Mouse (Mus musculus) embryo, embryonic 11 days (tissue): ENCODE results near the gene Pinlyp.
"Not testable (repeated sequence)": the region's sequence is repeated elsewhere in the genome, so short reads cannot be mapped to it uniquely, and the experiment has no call there.

Experiments used
- DNase-seq: peaks from one replicate; pipeline ENCODE4 v3.0.0-alpha.2; 2015

Pinlyp gene

DNA sequence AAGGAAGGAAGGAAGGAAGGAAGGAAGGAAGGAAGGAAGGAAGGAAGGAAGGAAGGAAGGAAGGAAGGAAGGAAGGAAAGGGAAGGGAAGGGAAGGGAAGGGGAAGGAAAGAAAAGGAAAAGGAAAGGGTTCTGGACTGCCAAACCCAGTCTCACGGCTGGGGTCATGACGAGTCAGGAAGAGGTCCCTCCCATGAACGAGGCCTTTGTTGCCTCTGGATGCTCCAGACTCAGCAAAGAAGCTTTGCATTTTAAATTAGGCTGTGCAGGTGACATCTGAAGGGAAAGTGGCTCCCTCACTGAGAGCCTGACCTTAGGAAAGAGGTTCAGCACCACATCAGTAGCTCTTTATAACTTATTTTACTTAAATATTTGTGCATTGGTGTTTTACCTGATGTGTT, 26.8 kb downstream of the Pinlyp start:
- DNase-seq = no peak

DNA sequence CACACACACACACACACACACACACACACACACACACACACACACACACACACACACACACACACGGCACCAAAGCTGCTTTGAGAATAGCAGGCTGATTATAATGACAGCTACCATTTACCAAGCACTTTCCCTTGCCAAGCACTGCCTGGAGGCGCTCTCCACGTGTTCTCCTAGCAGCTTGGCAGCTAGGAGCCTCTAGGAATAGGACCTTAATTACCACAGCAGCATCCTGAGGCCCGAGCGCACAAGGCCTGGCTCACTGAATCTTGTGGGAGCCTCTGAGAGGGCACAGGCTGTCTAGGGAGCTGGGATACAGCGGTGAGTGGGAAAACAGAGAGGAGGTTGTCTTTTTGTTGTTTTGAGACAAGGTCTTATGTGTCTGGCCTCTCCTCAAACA, 28.3 kb downstream of the Pinlyp start:
- DNase-seq = no peak

DNA sequence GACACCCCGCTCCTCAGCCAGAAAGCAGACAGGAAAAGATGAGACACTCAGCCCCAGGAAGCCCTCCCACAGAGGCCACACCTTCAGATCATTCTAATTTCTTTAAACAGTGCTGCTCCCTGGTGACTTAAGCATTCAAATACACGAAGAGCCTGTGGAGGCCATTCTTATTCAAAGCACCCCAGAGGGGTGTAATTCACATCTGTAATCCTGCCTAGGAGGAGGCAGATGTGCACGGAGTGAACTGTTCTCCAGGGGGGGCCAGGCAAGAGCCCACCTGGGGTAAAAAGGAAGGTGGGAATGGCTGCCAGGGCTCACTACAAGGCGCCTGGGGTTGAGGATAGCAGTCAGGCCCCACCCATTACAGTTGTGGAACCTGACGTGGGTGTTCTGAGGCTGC, 28.8 kb downstream of the Pinlyp start:
- DNase-seq = no peak

DNA sequence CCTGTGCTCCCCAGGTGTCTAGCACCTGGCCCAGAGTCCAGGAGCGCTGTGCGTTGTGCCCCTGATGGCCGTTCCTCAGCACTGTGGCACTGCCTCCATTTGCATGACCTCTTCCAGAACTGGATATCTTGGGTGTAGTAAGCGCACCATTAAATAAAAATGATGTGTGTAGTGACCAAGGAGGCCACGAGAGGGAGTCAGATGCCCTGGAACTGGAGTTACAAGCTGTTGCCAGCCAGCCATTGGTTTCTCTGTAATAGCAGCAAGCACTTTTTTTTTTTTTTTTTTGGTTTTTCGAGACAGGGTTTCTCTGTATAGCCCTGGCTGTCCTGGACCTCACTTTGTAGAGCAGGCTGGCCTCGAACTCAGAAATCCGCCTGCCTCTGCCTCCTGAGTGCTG, 29.6 kb downstream of the Pinlyp start:
- DNase-seq = not testable (repeated sequence)

DNA sequence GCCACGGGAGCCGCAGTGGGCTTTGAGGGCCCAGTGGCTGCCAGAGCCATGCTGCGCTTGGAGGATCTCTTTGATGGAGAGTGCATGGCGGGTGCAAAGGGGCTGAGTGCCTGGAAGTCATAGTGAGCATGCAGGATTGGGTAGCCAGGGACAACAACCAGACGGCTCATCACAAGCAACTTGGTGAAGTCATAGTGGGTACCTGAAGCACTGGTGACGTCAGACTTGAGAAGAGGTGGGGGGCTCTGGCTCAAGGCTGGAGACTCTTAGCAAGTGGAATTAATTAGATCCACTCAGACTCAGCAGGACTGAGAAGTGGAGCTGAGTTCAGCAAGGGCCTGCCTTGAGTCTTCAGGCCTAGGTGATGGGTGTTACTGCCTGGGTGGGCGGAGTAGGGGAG, 33.6 kb downstream of the Pinlyp start, which contains the start of gene AC161166.1:
Gene AC161166.1 (minus strand): TSS at position 101 of the 400 bp plus-strand sequence.
- no peak for DNase-seq

DNA sequence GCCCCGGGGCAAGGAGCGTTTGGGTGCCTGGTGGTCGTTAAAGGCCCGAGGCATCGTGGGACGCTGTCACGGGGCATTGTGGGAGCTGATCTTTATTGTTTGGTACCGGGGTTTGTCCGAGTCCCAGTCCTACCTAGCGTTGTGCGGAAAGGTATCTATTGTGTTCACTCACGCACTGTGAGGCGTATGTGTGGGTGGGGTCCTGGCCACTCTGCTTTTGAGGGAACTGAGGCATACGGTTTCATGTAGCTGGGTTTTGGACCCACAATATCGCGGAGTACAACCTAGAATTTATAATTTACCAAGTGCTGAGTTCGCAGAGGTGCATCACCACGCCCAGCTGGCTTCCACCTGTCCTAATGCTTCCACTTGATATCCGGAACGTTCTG, 38.2 kb downstream of the Pinlyp start:
- no peak for DNase-seq

DNA sequence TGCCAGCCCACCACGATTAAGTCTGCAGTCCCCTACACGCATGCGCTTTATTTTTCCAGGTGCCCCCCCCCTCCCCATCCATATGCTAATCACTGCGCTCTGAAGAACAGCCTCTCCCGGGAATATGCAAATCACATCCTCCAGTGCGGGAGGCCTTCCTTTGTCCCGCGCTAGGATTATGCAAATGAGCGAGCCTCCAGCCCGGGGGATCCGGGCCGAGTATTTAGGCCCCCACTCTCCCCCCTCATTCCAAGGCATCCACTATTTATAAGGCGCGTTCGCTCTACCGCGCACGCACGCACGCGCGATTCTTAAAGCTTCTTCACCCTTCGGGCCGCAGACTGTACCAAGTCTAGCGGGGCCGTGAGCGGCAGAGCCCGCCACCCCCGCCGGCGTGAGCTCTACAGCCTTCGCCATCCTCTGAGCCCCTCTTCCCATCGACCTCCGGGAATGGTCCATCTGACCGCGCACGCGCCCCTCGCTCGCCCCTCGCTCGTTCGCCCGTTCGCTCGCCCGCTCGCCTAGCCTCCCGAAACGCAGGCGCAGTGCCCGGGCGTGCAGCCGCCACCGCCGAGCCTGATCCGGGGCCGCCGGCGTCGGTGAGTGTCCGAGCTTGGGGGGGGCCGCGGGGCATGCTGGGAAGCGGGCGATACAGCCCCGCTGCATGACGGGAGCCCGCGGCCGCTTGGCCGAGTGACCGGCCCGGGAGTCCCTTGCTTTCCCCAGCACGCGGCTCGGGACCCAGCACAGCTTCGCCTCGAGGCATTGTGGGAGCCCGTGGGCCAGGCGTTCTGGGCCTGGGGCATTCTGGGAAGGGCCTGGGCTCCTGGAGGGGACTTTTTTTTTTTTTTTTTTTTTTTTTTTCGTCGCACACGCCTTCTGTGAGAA, 38.8 kb downstream of the Pinlyp start, which contains the start of gene Zfp428:
Gene Zfp428 (plus strand): TSS at position 169 of the 888 bp plus-strand sequence.
- DNase-seq = peak; percentile 95

DNA sequence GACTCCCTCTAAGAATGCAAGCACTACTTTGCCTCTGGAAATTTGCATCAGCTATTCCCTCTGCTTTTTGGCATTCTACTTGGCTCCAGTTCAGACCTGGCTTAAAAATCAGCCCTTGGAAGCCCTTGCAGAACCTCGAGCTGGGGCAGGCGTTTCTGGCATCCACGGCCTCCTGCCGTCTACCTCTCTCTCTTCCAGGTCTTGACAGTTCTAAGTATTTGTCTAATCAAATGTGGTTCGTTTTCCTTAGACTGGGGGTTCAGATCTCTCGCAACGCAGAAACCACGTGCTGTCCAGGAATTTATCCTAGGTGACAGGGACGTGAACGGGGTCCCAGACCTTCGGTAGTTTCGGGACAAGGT, 39.5 kb downstream of the Pinlyp start:
- no peak for DNase-seq

DNA sequence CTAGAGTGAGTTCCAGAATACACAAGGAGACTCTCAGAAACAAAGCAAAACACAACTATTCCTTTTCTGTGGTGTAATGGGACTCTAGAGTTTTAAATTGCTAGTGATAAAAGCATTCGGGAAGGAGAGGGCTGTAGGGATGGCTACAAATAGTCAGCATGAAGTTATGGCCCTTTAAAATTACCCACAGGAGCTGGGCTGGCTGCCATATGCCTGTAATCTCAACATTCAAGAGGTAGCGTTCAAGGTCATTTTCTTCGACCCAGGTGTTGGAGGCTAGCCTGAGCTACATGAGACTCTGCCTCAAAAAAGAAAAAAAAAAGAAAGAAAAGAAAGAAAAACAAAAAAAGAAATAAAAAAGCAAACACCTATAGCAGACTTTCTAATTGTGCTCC, 39.9 kb downstream of the Pinlyp start:
- DNase-seq = no peak

DNA sequence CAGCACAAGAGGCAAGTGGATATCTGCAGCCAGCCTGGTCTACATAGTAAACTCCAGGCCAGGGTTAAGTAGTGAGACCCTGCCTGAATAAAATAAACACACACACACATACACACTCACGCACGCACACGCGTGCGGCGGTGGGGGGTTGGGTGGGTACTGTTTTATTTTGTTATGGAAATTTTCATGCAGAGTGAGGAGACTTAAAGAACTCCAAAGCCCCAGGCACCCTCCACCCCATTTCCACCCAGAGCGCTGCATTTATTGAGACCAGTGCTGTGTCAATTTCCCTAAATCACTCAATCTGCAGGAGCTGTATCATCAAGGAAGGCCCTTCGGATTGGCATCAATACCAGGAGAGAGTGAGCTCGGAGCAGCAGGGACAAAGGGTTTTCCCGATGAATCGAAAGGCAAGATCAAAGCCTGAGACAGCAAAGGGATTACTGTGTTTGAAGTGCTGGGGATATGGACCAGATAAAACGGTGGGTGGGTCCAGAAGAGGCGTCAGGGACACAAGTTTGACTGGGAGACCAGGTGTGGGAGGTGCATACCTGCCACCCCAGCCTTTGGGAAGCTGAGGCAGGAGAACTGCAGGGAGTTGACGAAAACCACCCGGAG, 40.4 kb downstream of the Pinlyp start:
- no peak for DNase-seq

DNA sequence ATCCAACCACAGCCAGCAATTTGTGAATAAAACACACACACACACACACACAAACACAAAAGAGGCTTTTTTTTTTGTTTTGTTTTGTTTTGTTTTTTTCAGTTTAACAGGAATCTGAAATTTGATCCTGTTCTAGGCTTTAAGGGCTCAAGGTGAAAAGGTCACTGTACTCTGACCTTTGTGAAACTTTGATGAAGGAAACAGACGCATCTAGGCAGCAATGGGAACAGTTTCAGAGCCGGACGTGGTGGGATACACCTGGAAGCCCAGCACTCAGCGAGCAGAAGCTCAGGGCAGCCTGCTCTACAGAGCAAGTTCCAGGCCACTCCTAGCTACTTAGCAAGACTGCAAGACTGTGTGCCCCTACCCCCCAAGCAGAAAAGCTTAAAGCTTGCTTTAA, 41.0 kb downstream of the Pinlyp start:
- DNase-seq = peak; percentile 40

DNA sequence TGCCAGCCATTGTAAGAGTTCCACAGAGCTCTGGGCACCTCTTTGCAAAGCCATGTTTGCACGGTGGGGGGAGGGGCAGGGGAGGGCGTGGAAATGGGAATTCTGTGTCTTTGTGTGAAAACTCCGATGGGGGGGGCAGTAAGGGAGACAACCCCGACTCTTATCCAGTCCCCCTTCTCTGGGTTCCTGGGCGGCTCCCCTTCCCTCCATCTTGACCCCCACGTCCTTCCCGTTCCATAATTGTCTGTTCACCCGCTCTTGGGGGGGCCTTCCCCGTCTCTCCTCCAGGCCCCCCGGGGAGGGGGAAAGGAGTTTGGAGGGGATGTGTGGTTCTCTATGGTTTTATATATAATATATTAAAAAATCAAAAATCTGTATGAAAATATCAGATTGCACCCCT, 41.9 kb downstream of the Pinlyp start:
- peak; percentile 33 for DNase-seq

DNA sequence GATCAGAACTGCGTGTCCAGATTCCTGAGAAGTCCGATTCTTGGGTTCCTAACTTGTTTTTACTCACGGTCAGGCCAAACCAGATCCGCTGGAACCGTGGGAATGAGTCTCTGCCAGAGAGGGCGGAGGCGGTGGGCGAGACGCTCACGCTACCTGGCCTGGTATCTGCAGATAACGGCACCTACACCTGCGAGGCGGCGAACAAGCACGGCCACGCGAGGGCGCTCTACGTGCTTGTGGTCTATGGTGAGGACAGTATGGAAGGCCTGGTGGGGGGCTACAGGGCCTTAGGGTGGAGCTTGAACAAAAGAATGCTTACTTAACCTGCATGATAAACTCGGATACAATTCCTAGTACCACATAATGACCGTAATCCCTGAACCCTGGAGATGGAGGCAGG, 44.4 kb downstream of the Pinlyp start:
- DNase-seq = no peak

DNA sequence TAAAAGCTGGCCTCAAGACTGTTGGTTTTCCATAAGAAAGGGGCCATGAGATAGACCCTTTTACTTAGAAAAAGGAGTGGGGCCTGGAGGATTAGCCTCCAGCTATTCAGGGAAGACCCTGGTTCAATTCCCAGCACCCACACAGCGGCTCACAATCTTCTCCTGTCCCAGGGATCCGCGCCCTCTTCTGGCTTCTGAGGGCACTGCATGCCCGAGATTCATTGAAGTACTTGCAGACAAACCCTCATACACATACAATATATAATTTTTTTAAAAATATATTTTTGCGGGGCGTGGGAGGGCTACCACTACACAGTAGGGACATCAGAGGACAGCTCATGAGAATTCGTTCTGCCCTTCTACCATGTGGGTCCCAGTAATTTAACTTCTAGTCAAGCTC, 45.0 kb downstream of the Pinlyp start:
- DNase-seq = peak; percentile 55

DNA sequence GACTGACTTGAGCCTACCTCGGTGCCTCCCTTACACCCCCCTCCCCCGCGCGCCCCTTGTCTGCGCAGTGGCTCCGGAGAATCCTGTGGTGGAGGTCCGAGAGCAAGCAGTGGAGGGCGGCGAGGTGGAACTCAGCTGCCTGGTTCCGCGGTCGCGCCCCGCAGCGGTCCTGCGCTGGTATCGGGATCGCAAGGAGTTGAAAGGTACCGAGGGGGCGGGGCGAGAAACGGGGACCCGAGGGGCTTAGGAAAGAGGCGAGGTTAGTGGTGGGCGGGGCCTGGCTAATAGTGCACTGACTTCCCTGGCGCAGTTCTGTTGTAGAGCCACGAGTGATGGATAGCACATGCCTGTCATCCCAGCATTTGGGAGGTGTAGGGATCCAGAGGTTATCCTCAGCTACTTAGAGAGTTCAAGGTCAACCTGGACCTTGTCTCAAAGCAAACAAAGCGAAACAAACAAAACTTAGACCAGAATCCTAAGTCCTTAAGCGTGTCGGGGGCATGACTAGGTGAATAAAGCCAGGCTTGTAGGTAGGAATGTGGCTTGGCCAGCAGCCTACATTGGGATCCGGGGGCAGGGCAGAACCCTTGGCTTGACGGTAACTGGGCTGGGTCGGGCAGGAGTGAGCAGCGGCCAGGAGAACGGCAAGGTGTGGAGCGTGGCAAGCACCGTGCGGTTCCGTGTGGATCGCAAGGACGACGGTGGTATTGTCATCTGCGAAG, 45.9 kb downstream of the Pinlyp start:
- DNase-seq = peak; percentile 66
